Mouse (Mus musculus): ENCODE measurements around the gene Tbc1d2. TPM values are rescaled to one million over a fixed set of nuclear protein-coding genes. Genes with fewer than 3 reads are reported as not detected.
"Not testable (repeated sequence)": the region's sequence is repeated elsewhere in the genome, so short reads cannot be mapped to it uniquely, and the experiment has no call there.

Tbc1d2 gene
- total and polyA plus RNA-seq, 2 experiments from 2014 or later = 0.52 to 1.9 TPM

DNA sequence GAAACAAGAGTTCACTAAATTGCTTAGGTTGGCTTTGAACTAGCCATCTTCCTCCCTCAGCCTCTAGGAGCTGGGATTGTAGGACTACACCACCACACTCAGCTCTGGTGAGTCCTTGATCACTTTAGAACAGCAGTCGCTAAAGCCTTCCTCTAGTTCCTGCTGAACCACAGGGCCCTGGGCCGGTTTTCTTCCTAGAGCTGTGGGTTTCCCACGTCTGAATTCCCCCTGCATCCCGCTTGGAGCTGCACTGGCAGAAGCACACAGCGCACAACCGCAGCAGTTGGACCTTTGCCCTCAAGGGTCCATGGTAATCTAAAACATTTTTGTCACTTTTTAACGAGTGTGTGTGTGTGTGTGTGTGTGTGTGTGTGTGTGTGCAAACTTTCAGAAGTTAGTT lies 47.3 kb downstream of the Tbc1d2 start:
- H3K9ac ChIP-seq (replicated peaks; ENCODE audit: low read length, poor library complexity, severe bottlenecking) = no peak overlapping the region
- DNase-seq (ENCODE audit: low spot score) (no peak), ATAC-seq (ENCODE audit: low FRiP score) (no peak)
- no peaks in the 10 kb centered on the region for H3K36me3 ChIP-seq (ENCODE audit: insufficient read depth, low read length)
- H3K4me2 ChIP-seq (ENCODE audit: low read depth, low read length, poor library complexity, severe bottlenecking) = no peak overlapping the region
- TF ChIP-seq CTCF (IDR thresholded peaks at IDR 0.05) = no peak
- no peak overlapping the region for H3K4me3 ChIP-seq (ENCODE audit: low read depth, low read length)
- H3K9me3 ChIP-seq (ENCODE audit: low read length) = no peaks in the 10 kb centered on the region
- no peak overlapping the region for H3K27ac ChIP-seq (ENCODE audit: low read depth, low read length)
- WGBS = 56% methylated on average over 7 of the region's 7 CpGs
- H3K4me1 ChIP-seq (ENCODE audit: insufficient read depth, low read length) = peaks cover 5% of the 10 kb centered on the region; the same call in 1 of the 2 replicates
- no peaks in the 10 kb centered on the region for H3K27me3 ChIP-seq (ENCODE audit: insufficient read depth, low read length)

DNA sequence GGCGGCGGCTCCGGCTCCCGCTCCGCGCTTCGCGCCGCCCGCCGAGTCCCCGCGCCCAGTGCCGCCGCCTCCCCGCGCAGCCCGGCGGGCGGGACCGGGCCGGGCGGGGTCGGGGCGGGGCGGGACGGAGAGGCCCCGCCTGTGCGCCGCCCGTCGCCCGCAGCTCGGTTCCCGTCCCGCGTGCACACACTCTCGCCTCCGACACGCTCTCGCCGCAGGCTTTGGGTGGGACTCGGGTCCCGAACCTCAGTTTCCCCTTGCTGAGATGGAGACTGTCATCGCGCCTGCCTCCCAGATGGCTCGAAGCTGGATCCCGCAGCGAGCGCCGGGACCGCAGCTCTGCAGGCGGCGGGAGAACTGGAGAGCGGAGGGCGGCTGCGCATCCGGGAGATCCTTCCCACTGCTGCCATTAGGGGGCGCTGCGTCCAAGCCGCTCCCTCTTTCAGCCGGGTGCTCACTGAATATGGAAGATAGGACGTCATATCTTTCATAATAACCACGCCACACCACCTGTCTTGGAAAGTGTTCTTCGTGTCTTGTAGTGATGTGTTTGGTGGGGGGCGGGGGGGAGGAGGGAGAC lies 48.1 kb downstream of the Tbc1d2 start, which contains the start of gene Coro2a:
Gene Coro2a, minus strand, starts transcription at position 359 of the 580 bp plus-strand sequence.
- 1% methylated on average over 58 of the region's 66 CpGs for WGBS
- no peaks in the 10 kb centered on the region for H3K36me3 ChIP-seq (ENCODE audit: insufficient read depth, low read length)
- H3K4me2 ChIP-seq (ENCODE audit: low read depth, low read length, poor library complexity, severe bottlenecking) = peak within 1 kb of the TSS; percentile 88
- peak within 1 kb of the TSS; percentile 43; the same call in 1 of the 2 replicates for H3K27ac ChIP-seq (ENCODE audit: low read depth, low read length)
- H3K9ac ChIP-seq (replicated peaks; ENCODE audit: low read length, poor library complexity, severe bottlenecking) = peak within 1 kb of the TSS; percentile 83
- peak; percentile 99 for TF ChIP-seq CTCF (IDR thresholded peaks at IDR 0.05)
- peaks cover 5% of the 10 kb centered on the region; the same call in 1 of the 2 replicates for H3K4me1 ChIP-seq (ENCODE audit: insufficient read depth, low read length)
- peak within 1 kb of the TSS; percentile 76 for H3K4me3 ChIP-seq (ENCODE audit: low read depth, low read length)
- ATAC-seq (ENCODE audit: low FRiP score) = peak; percentile 73
- no peaks in the 10 kb centered on the region for H3K9me3 ChIP-seq (ENCODE audit: low read length)
- H3K27me3 ChIP-seq (ENCODE audit: insufficient read depth, low read length) = no peaks in the 10 kb centered on the region
- DNase-seq (ENCODE audit: low spot score) = peak; percentile 90

DNA sequence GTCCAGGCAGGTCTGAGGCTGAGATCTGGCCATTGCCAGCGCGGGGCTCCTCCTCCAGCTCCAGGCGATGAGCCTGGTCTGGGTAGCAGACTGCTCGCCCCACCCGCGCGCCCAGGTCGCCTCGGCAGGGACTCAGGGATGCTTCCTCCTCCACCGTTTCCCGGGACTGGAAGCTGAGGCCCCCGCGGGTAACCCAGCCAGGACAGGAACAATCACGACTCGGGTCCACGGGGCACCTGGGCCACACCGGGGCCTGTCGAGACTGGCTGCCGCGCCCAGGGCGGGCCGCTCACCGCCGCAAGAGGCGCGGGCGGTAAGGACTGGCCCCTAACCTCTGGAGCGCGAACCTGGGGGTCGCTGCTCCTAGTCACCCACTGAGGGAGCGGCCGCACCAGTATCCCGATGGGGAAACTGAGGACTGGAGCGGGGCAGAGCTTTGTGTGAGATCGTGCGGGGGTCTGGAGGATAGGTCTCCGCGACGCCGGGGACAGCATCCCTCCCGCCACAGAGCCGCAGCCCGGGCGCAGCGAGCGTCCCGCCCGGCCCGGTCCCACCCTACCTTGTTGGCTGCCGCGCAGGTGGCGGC lies 48.7 kb downstream of the Tbc1d2 start:
- under 1% methylated on average over 50 of the region's 52 CpGs for WGBS

DNA sequence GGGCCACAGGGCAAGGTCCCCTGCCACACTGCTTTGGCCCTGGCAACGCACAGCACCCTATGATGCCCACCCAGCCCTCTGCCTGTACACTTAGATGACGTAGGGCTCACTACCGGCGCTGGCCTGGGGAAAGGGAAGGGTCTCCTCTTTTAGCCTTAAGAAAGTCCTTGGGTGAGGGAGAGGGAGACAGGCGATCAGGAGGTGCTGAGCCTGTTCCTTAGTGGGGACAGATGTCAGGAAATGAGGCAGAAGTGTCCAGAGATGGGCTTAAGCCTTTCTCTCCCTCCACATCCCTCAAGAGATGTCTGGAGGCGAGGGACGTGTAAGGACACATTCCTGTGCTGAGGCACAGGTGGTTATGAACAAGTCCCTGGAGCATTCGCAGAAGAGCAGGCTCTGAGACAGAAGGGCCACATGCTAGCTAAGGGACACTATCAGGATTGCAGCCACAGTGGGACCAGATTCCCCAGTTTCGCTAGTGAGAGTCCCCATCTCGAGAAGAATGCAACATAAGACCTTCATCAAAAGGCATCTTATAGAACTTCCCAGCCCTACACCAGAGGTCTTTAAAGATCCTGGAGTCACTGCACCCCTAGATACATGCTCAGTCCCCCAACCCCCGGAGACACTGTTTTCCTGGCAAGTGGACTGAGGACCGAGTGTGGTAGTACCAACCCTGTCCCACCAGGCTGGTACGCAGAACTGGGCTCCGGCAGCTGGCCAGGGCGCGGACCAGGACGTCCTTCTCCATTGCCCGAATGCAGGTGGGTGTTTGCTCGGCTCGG lies 49.3 kb downstream of the Tbc1d2 start:
- 42% methylated on average over 20 of the region's 20 CpGs for WGBS
- Histone ChIP-seq H3K9ac (replicated peaks; ENCODE audit: low read length, poor library complexity, severe bottlenecking) (peak overlapping the region; percentile 83), H3K9me3 (ENCODE audit: low read length) (no peaks in the 10 kb centered on the region), H3K27me3 (ENCODE audit: insufficient read depth, low read length) (no peaks in the 10 kb centered on the region), H3K27ac (ENCODE audit: low read depth, low read length) (0 out of 2 replicates have a peak overlapping the region, but pooled peaks have one; percentile 18), H3K36me3 (ENCODE audit: insufficient read depth, low read length) (no peaks in the 10 kb centered on the region), H3K4me3 (ENCODE audit: low read depth, low read length) (peak overlapping the region; percentile 76), H3K4me2 (ENCODE audit: low read depth, low read length, poor library complexity, severe bottlenecking) (peak overlapping the region; percentile 88), H3K4me1 (ENCODE audit: insufficient read depth, low read length) (peaks cover 5% of the 10 kb centered on the region; the same call in 1 of the 2 replicates)
- no peak for TF ChIP-seq CTCF (IDR thresholded peaks at IDR 0.05)
- DNase-seq (ENCODE audit: low spot score) (no peak), ATAC-seq (ENCODE audit: low FRiP score) (peak; percentile 4; the same call in 1 of the 2 replicates)

More for the DNA sequence above, 48.7 kb downstream of the Tbc1d2 start:
- no peak for DNase-seq (ENCODE audit: low spot score)
- no peak; the same call in 1 of the 2 replicates for TF ChIP-seq CTCF (IDR thresholded peaks at IDR 0.05)
- H3K4me2 ChIP-seq (ENCODE audit: low read depth, low read length, poor library complexity, severe bottlenecking) = peak overlapping the region; percentile 88
- peaks cover 5% of the 10 kb centered on the region; the same call in 1 of the 2 replicates for H3K4me1 ChIP-seq (ENCODE audit: insufficient read depth, low read length)
- H3K27me3 ChIP-seq (ENCODE audit: insufficient read depth, low read length) = no peaks in the 10 kb centered on the region
- H3K36me3 ChIP-seq (ENCODE audit: insufficient read depth, low read length) = no peaks in the 10 kb centered on the region
- H3K9ac ChIP-seq (replicated peaks; ENCODE audit: low read length, poor library complexity, severe bottlenecking) = peak overlapping the region; percentile 83
- peak overlapping the region; percentile 43; the same call in 1 of the 2 replicates for H3K27ac ChIP-seq (ENCODE audit: low read depth, low read length)
- no peaks in the 10 kb centered on the region for H3K9me3 ChIP-seq (ENCODE audit: low read length)
- H3K4me3 ChIP-seq (ENCODE audit: low read depth, low read length) = peak overlapping the region; percentile 76
- ATAC-seq (ENCODE audit: low FRiP score) = peak; percentile 27

DNA sequence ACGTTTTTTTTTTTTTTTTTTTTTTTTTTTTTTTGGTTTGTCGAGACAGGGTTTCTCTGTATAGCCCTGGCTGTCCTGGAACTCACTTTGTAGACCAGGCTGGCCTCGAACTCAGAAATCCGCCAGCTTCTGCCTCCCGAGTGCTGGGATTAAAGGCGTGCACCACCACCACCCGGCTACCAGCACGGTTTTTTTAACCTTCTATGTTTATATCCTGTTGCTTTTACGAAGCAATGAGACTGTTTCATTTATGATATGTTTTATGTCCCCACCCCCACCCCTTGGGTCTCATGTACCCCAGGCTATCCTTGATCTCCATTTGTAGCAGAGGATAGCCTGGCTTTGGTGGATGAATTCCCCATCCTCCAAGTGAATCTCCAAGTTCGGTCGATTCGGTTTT lies 50.4 kb downstream of the Tbc1d2 start:
- WGBS = 86% methylated on average over 11 of the region's 12 CpGs
- not testable (repeated sequence) for H3K4me2 ChIP-seq (ENCODE audit: low read depth, low read length, poor library complexity, severe bottlenecking); H3K4me1 ChIP-seq (ENCODE audit: insufficient read depth, low read length); H3K4me3 ChIP-seq (ENCODE audit: low read depth, low read length); H3K36me3 ChIP-seq (ENCODE audit: insufficient read depth, low read length); ATAC-seq (ENCODE audit: low FRiP score); H3K27ac ChIP-seq (ENCODE audit: low read depth, low read length); H3K9me3 ChIP-seq (ENCODE audit: low read length); H3K9ac ChIP-seq (replicated peaks; ENCODE audit: low read length, poor library complexity, severe bottlenecking); DNase-seq (ENCODE audit: low spot score); H3K27me3 ChIP-seq (ENCODE audit: insufficient read depth, low read length)

Data from midbrain, postnatal 0 days (tissue).